Mouse (Mus musculus) E14TG2a.4 (cell line): ENCODE results near the gene Hnrnpul1.

Experiments
- CTCF ChIP-seq: conservative IDR thresholded peaks from 2 replicates; pipeline ENCODE4 v1.5.1; 2014; ENCODE audit warnings: low read length
- NANOG ChIP-seq: IDR thresholded peaks from 2 replicates; pipeline ENCODE4 v1.6.1; 2014; ENCODE audit warnings: borderline replicate concordance, low read length, mixed read lengths
- POU5F1 ChIP-seq: IDR thresholded peaks from 2 replicates; pipeline ENCODE4 v1.6.1; 2014; ENCODE audit warnings: low read length, borderline replicate concordance

DNA sequence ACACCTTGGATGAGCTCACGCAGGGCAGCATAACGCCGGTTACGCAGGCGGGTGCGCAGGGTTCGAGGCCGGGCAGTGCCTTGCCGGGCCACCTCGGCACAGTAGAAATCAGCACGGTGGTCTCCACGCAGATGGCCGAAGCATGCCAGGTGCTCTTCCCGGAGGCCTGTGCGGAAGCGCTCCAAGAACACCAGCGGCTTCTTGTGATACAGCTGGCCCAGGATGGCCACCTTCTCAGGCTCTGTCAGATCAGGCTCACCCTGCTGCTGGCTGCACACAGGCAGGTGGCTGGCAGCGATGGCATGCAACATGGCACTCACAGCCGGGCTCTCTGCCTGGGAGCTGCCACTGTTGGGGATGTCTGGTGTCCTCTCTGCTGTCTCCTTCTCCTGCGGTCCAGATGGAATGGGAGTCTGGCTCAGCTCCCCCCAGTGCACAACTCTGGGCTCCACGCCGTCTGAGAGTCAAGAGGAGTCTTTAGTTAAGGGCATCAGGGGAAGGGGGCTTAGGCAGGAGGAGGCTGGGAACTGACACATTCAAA is 38.8 kb downstream of the Hnrnpul1 start:
- no peak for TF ChIP-seq CTCF
- no peak for TF ChIP-seq NANOG
- no peak for TF ChIP-seq POU5F1
